ENCODE assay signal across 23 mouse cellular contexts in genomic region chr12:33849088-33849487, GRCm38 (mm10).
A peak's percentile ranks its signal among the peaks of the same experiment; 100 is the strongest.
DNase-seq lines count a peak whose midpoint lies in the region; ATAC-seq and TF ChIP-seq lines count a peak whose summit lies in the region.
"Had no signal": no experiment of that assay in that cellular context is flagged by ENCODE, and none has a peak within 500 bp of the region (broad histone marks: within the 10 kb centered on the region; RNA-seq: fewer than 3 reads in every experiment).

No protein-coding gene starts in this region.

- no peaks in the 10 kb centered on the region for H3K9me3 ChIP-seq in limb, embryonic 14.5 days (ENCODE audit: control insufficient read depth, low read length)
- no peaks in the 10 kb centered on the region for H3K9me3 ChIP-seq in limb, embryonic 10.5 days (replicated peaks)
- H3K9me3 ChIP-seq: embryonic facial prominence, embryonic 13.5 days; embryonic facial prominence, embryonic 15.5 days; forebrain, embryonic 10.5 days; forebrain, embryonic 13.5 days had no signal

- H3K36me3 ChIP-seq in limb, embryonic 14.5 days (ENCODE audit: control insufficient read depth, insufficient read depth, low read length) = no peaks in the 10 kb centered on the region
- H3K36me3 ChIP-seq in limb, embryonic 10.5 days = no peaks in the 10 kb centered on the region
- H3K36me3 ChIP-seq: embryonic facial prominence, embryonic 13.5 days; embryonic facial prominence, embryonic 15.5 days; forebrain, embryonic 10.5 days had no signal

- TF ChIP-seq CTCF in brain, embryonic 14.5 days (IDR thresholded peaks at IDR 0.05; ENCODE audit: borderline replicate concordance, extremely low read depth, insufficient read depth, insufficient read length) = no peak

- H3K4me3 ChIP-seq in limb, embryonic 14.5 days (replicated peaks; ENCODE audit: low read length) = no peak overlapping the region
- H3K4me3 ChIP-seq in limb, embryonic 10.5 days = no peak overlapping the region
- H3K4me3 ChIP-seq: embryonic facial prominence, embryonic 13.5 days; embryonic facial prominence, embryonic 15.5 days; erythroblast, embryonic 14.5 days; forebrain, embryonic 10.5 days; forebrain, embryonic 13.5 days had no signal

- H3K27ac ChIP-seq in limb, embryonic 14.5 days (replicated peaks; ENCODE audit: low read depth, low read length) = no peak overlapping the region
- no peak overlapping the region for H3K27ac ChIP-seq in limb, embryonic 10.5 days
- H3K27ac ChIP-seq: embryonic facial prominence, embryonic 13.5 days; embryonic facial prominence, embryonic 15.5 days; forebrain, embryonic 10.5 days; forebrain, embryonic 13.5 days had no signal

- ATAC-seq in limb, embryonic 14.5 days (ENCODE audit: low FRiP score, low read depth) = no peak
- ATAC-seq: activated CD4-positive, CD25-positive, alpha-beta regulatory T cell, adult 4 months; forebrain, embryonic 13.5 days; forebrain, embryonic 16.5 days; Patski had no signal

- no peak overlapping the region for H3K9ac ChIP-seq in limb, embryonic 14.5 days (ENCODE audit: low read depth, low read length, severe bottlenecking)
- H3K9ac ChIP-seq: embryonic facial prominence, embryonic 13.5 days; embryonic facial prominence, embryonic 15.5 days; forebrain, embryonic 13.5 days had no signal

- intact Hi-C loops in gastrocnemius, postnatal 14 days (cut with DNase I; ENCODE audit: low total_unique reads) = no loop called here

- H3K4me1 ChIP-seq in limb, embryonic 14.5 days (ENCODE audit: control insufficient read depth, insufficient read depth, low read length) = no peaks in the 10 kb centered on the region
- peaks cover 9% of the 10 kb centered on the region for H3K4me1 ChIP-seq in limb, embryonic 10.5 days
- H3K4me1 ChIP-seq: embryonic facial prominence, embryonic 15.5 days had no signal

- peak; percentile 25 for DNase-seq in limb, embryonic 14.5 days (ENCODE audit: low spot score)
- DNase-seq in limb, embryonic 10.5 days (ENCODE audit: low spot score) = no peak
- peak; percentile 72 for DNase-seq in Muller cell, postnatal 12 days (ENCODE audit: inconsistent ontology term)
- DNase-seq in brain, embryonic 14.5 days (ENCODE audit: low read depth) = peak; percentile 71
- DNase-seq in gastrocnemius, postnatal 14 days = no peak
- DNase-seq: adrenal gland, adult 8-10 months; adrenal gland, postnatal 14 days; adrenal gland, postnatal 36 days; cerebellum, adult 11 months; cerebellum, adult 18-20 months; cerebellum, adult 8-10 months; cerebellum, adult 9-11 months; cerebellum, postnatal 14 days; cerebellum, postnatal 36 days; embryo, embryonic 11 days had no signal

- no peak overlapping the region for H3K4me2 ChIP-seq in limb, embryonic 14.5 days (replicated peaks; ENCODE audit: low read depth, low read length, severe bottlenecking)
- H3K4me2 ChIP-seq: embryonic facial prominence, embryonic 13.5 days; embryonic facial prominence, embryonic 15.5 days; forebrain, embryonic 13.5 days had no signal

- no peak for TF ChIP-seq POLR2A in limb, embryonic 14.5 days (IDR thresholded peaks at IDR 0.05; ENCODE audit: borderline replicate concordance, extremely low read depth, insufficient read depth, insufficient read length)
- no peak for TF ChIP-seq POLR2A in brain, embryonic 14.5 days (IDR thresholded peaks at IDR 0.05; ENCODE audit: borderline replicate concordance, extremely low read depth, insufficient read depth, insufficient read length, poor library complexity, severe bottlenecking)

- no peaks in the 10 kb centered on the region for H3K27me3 ChIP-seq in limb, embryonic 14.5 days (ENCODE audit: control insufficient read depth, insufficient read depth, low read length)
- no peaks in the 10 kb centered on the region for H3K27me3 ChIP-seq in limb, embryonic 10.5 days (ENCODE audit: low read depth, poor library complexity, severe bottlenecking)
- H3K27me3 ChIP-seq: embryonic facial prominence, embryonic 13.5 days; embryonic facial prominence, embryonic 15.5 days; forebrain, embryonic 13.5 days; Patski had no signal

Comparison
In these comparisons a context has a peak if more than half of its experiments do, and no peak if none do; other contexts are left out.
1. DNase-seq: peak in limb, embryonic 14.5 days (single experiment), Muller cell, postnatal 12 days (single experiment) and brain, embryonic 14.5 days (single experiment); none in limb, embryonic 10.5 days (single experiment) and gastrocnemius, postnatal 14 days (single experiment).